Mouse (Mus musculus) limb, embryonic 12.5 days (tissue): ENCODE results near the gene Cdk12. TPM values are rescaled to one million over a fixed set of nuclear protein-coding genes. Genes with fewer than 3 reads are reported as not detected.

Source experiments
- ATAC-seq: fragments of 200-750 bp; cut with Nextera tagmentation; 2 replicates; pipeline ENCODE4 v1.8.0; 2017; ENCODE audit warnings: low read depth, moderate TSS enrichment; ENCODE audit not compliant: insufficient number of reproducible peaks, insufficient read depth, low FRiP score, low TSS enrichment
- H3K27ac ChIP-seq: fragments of 300-500 bp; sonication (generic); 2 replicates; pipeline ENCODE4 v1.5.1; 2016; ENCODE audit warnings: mild to moderate bottlenecking, moderate library complexity
- H3K27me3 ChIP-seq: fragments of 300-500 bp; sonication (generic); 2 replicates; pipeline ENCODE4 v1.6.1; 2016; ENCODE audit warnings: mild to moderate bottlenecking, moderate library complexity
- H3K36me3 ChIP-seq: fragments of 300-500 bp; sonication (generic); 2 replicates; pipeline ENCODE4 v1.6.1; 2016; ENCODE audit warnings: mild to moderate bottlenecking, moderate library complexity
- H3K4me1 ChIP-seq: fragments of 300-500 bp; sonication (generic); replicated peaks from 2 replicates; pipeline ENCODE4 v1.6.1; 2016
- H3K4me2 ChIP-seq: fragments of 300-500 bp; sonication (generic); 2 replicates; pipeline ENCODE4 v1.6.1; 2016; ENCODE audit warnings: mild to moderate bottlenecking, moderate library complexity
- H3K4me3 ChIP-seq: fragments of 300-500 bp; sonication (generic); replicated peaks from 2 replicates; pipeline ENCODE4 v1.5.1; 2016; ENCODE audit warnings: mild to moderate bottlenecking
- H3K9ac ChIP-seq: fragments of 300-500 bp; sonication (generic); replicated peaks from 2 replicates; pipeline ENCODE4 v1.6.1; 2016; ENCODE audit warnings: mild to moderate bottlenecking, moderate library complexity
- H3K9me3 ChIP-seq: fragments of 300-500 bp; sonication (generic); 2 replicates; pipeline ENCODE4 v1.6.1; 2016; ENCODE audit warnings: mild to moderate bottlenecking, moderate library complexity
- WGBS: fragments of 180-500 bp; shearing (Covaris S2); methylation state at CpG from one replicate; pipeline ENCODE4 v1.1.7; 2016; 5-methylcytosine and 5-hydroxymethylcytosine counted together
- microRNA-seq: library from miRNA; unstranded; fragments of <30 nt; microRNA quantifications from one replicate; pipeline ENCODE4, GENCODE M21; 2017
- polyA plus RNA-seq: library from polyadenylated mRNA; unstranded; fragments of >200 nt; fragmentation: Nextera tagmentation; extraction: Ambion mirVana; gene quantifications from 2 replicates; pipeline ENCODE4 v1.2.1, GENCODE M21; 2016

Gene Cdk12
- polyA plus RNA-seq, 1 experiment from 2014 or later = 17.0 TPM

DNA sequence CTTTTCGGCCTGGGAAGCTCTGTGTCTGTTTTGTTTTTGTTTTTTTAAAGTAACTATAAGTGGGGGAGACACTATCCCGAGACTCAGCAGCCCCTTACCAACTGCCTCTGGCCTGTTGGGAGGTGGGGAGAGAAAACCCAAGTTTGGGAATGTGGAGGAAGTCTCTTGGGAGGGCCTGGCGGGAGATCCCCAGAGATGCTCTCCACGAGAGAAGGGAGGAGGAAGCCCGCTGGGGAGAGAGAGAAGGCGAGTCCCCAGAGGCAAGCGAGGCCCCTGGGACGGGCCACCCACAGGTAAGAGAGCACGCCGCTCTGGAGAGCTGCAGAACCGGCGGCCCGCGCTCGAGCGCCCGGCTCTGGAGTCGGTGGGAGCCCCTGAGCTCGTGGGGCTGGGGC, 123.9 kb downstream of the Cdk12 start:
- Histone ChIP-seq H3K27ac (no peak overlapping the region), H3K4me1 (peaks cover 20% of the 10 kb centered on the region), H3K9me3 (no peaks in the 10 kb centered on the region), H3K27me3 (peaks cover 99% of the 10 kb centered on the region), H3K4me2 (peak overlapping the region; percentile 36; the same call in 1 of the 2 replicates), H3K4me3 (peak overlapping the region; percentile 26), H3K36me3 (no peaks in the 10 kb centered on the region), H3K9ac (no peak overlapping the region)
- WGBS = 3% methylated on average over 18 of the region's 19 CpGs
- ATAC-seq = no peak

DNA sequence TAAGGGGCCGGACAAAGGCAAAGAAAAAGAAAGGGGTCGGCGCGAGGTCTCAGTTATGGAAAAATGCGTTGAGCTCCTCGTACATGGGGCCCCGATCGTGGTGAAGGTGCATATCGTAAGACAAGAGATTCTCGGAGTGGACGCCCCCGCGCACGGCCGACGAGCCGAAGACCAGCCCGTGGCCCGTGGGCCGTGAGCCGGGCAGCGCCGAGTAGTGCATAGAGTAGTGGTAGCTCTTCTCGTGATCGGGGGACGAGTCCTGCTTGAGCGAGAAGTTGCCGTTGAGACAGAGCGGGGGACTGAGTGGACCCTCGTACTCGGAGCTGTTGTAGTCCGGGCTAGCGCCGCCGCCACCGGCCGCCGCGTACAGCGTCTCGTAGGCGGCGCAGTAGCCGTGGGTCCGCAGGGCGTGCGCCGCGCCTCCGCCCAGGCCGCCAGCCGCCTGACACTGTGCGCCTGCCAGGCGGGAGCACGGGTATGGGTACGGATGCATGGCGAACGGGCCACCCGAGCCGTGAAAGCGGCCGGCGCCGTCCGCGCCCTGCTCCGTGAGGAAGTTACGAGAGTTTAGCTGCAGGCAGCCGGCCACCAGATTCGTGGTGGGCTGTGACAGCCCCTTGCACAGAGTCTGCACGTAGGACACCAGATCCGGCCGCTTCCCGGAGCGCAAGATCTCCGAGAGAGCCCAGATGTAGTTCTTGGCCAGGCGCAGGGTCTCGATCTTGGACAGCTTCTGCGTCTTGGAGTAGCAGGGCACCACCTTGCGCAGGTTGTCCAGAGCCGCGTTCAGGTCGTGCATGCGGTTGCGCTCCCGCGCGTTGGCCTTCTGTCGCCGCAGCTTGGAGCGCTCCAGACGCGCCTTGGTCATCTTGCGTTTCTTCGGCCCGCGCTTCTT, 124.5 kb downstream of the Cdk12 start:
- Histone ChIP-seq H3K36me3 (no peaks in the 10 kb centered on the region), H3K27ac (no peak overlapping the region), H3K4me1 (peaks cover 20% of the 10 kb centered on the region), H3K9me3 (no peaks in the 10 kb centered on the region), H3K27me3 (peaks cover 99% of the 10 kb centered on the region), H3K9ac (no peak overlapping the region), H3K4me2 (peak overlapping the region; percentile 36), H3K4me3 (peak overlapping the region; percentile 26)
- under 1% methylated on average over 97 of the region's 97 CpGs for WGBS
- ATAC-seq = no peak

GRCm38 (mm10) chr11:98328031-98328370, 125.1 kb downstream of the Cdk12 start:
- Histone ChIP-seq H3K27me3 (peaks cover 99% of the 10 kb centered on the region), H3K4me3 (peak overlapping the region; percentile 26), H3K27ac (no peak overlapping the region), H3K9ac (no peak overlapping the region), H3K4me1 (peaks cover 20% of the 10 kb centered on the region), H3K4me2 (peak overlapping the region; percentile 36), H3K36me3 (no peaks in the 10 kb centered on the region), H3K9me3 (no peaks in the 10 kb centered on the region)
- WGBS = under 1% methylated on average over 35 of the region's 35 CpGs
- no peak for ATAC-seq

Small RNAs within 50 kb of the gene (microRNA-seq; reads per million reads assigned to microRNA genes)
- gene Gm27399 (not detected), gene Mir5119 (not detected)

Other genes with a start within 250 kb of the Cdk12 start
- 0.12 TPM in 1 of 2 replicates, not detected in the other for gene Plxdc1, start 216.6 kb upstream of the Cdk12 start, polyA plus RNA-seq
- gene Arl5c, start 206.9 kb upstream of the Cdk12 start, polyA plus RNA-seq = 5.9 and 7.1 TPM in 2 replicates
- gene Cacnb1, start 180.0 kb upstream of the Cdk12 start, polyA plus RNA-seq = 13.2 and 16.0 TPM in 2 replicates
- gene Rpl19, start 176.3 kb upstream of the Cdk12 start, polyA plus RNA-seq = 1,014 and 1,051 TPM in 2 replicates
- 0.31 and 0.68 TPM in 2 replicates for gene Stac2, start 149.6 kb upstream of the Cdk12 start, polyA plus RNA-seq
- 24.3 and 25.9 TPM in 2 replicates for gene Fbxl20, start 52.7 kb upstream of the Cdk12 start, polyA plus RNA-seq
- gene Med1, start 9.8 kb upstream of the Cdk12 start, polyA plus RNA-seq = 75.3 and 80.1 TPM in 2 replicates
- 0.09 TPM in 1 of 2 replicates, not detected in the other for gene Neurod2, start 126.6 kb downstream of the Cdk12 start, polyA plus RNA-seq
- 0.18 and 0.76 TPM in 2 replicates for gene Ppp1r1b, start 145.3 kb downstream of the Cdk12 start, polyA plus RNA-seq
- gene Stard3, start 155.3 kb downstream of the Cdk12 start, polyA plus RNA-seq = 39.9 and 41.9 TPM in 2 replicates
- gene Tcap, start 180.8 kb downstream of the Cdk12 start, polyA plus RNA-seq = 4.7 TPM in 2 replicates
- gene Pnmt, start 183.4 kb downstream of the Cdk12 start, polyA plus RNA-seq = 0.37 and 0.41 TPM in 2 replicates
- 7.9 and 9.7 TPM in 2 replicates for gene Pgap3, start 197.4 kb downstream of the Cdk12 start, polyA plus RNA-seq
- 40.8 and 45.7 TPM in 2 replicates for gene Erbb2, start 209.4 kb downstream of the Cdk12 start, polyA plus RNA-seq
- 74.4 and 79.8 TPM in 2 replicates for gene Mien1, start 235.9 kb downstream of the Cdk12 start, polyA plus RNA-seq
- gene Grb7, start 243.3 kb downstream of the Cdk12 start, polyA plus RNA-seq = 5.1 and 5.4 TPM in 2 replicates